Mouse (Mus musculus): ENCODE data around the gene Rpl12. TPM values are rescaled to one million over a fixed set of nuclear protein-coding genes. Genes with fewer than 3 reads are reported as not detected.
A peak's percentile ranks its signal among the peaks of the same experiment; 100 is the strongest.

The Rpl12 gene
- polyA plus RNA-seq, 1 experiment = 17.4 TPM

- Histone ChIP-seq H3K27ac (ENCODE audit: insufficient read depth, low read depth, low read length) (no peak overlapping the region), H3K4me3 (ENCODE audit: insufficient read depth, low read length) (no peak overlapping the region), H3K4me1 (ENCODE audit: control insufficient read depth, insufficient read depth, low read length) (peaks cover 7% of the 10 kb centered on the region; the same call in 1 of the 2 replicates)
- TF ChIP-seq CTCF (IDR thresholded peaks at IDR 0.05; ENCODE audit: low read depth, low read length) (no peak), POLR2A (IDR thresholded peaks at IDR 0.05; ENCODE audit: borderline replicate concordance, low read depth, low read length) (no peak)
These were observed 17.3 kb downstream of the Rpl12 start for GRCm38 (mm10) chr2:32978675-32979074.

GRCm38 (mm10) chr2:32979675-32980074 lies 18.3 kb downstream of the Rpl12 start:
- H3K4me3 ChIP-seq (ENCODE audit: insufficient read depth, low read length) = no peak overlapping the region
- TF ChIP-seq CTCF (IDR thresholded peaks at IDR 0.05; ENCODE audit: low read depth, low read length) = no peak
- no peak for TF ChIP-seq POLR2A (IDR thresholded peaks at IDR 0.05; ENCODE audit: borderline replicate concordance, low read depth, low read length)
- H3K27ac ChIP-seq (ENCODE audit: insufficient read depth, low read depth, low read length) = no peak overlapping the region
- H3K4me1 ChIP-seq (ENCODE audit: control insufficient read depth, insufficient read depth, low read length) = peaks cover 10% of the 10 kb centered on the region

- H3K27ac ChIP-seq (ENCODE audit: insufficient read depth, low read depth, low read length) = no peak overlapping the region
- peaks cover 13% of the 10 kb centered on the region for H3K4me1 ChIP-seq (ENCODE audit: control insufficient read depth, insufficient read depth, low read length)
- TF ChIP-seq POLR2A (IDR thresholded peaks at IDR 0.05; ENCODE audit: borderline replicate concordance, low read depth, low read length) (no peak), CTCF (IDR thresholded peaks at IDR 0.05; ENCODE audit: low read depth, low read length) (no peak)
These were observed 19.9 kb downstream of the Rpl12 start for GRCm38 (mm10) chr2:32981281-32981680.

GRCm38 (mm10) chr2:32981725-32982271 lies 20.4 kb downstream of the Rpl12 start, which contains the start of gene Slc2a8:
Gene Slc2a8 (minus strand): TSS chr2:32982083.
- no peak for TF ChIP-seq POLR2A (IDR thresholded peaks at IDR 0.05; ENCODE audit: borderline replicate concordance, low read depth, low read length)
- 0 out of 2 replicates have a peak, but pooled peaks have one; percentile 11 for TF ChIP-seq CTCF (IDR thresholded peaks at IDR 0.05; ENCODE audit: low read depth, low read length)
- H3K4me3 ChIP-seq (ENCODE audit: insufficient read depth, low read length) = peak within 1 kb of the TSS; percentile 80
- peak within 1 kb of the TSS; percentile 30; the same call in 1 of the 2 replicates for H3K27ac ChIP-seq (ENCODE audit: insufficient read depth, low read depth, low read length)
- H3K4me1 ChIP-seq (ENCODE audit: control insufficient read depth, insufficient read depth, low read length) = peaks cover 13% of the 10 kb centered on the region

More at GRCm38 (mm10) chr2:32981281-32981680, 19.9 kb downstream of the Rpl12 start:
- H3K4me3 ChIP-seq (ENCODE audit: insufficient read depth, low read length) = peak overlapping the region; percentile 80

- TF ChIP-seq CTCF (IDR thresholded peaks at IDR 0.05; ENCODE audit: low read depth, low read length) (no peak), POLR2A (IDR thresholded peaks at IDR 0.05; ENCODE audit: borderline replicate concordance, low read depth, low read length) (no peak)
- H3K4me1 ChIP-seq (ENCODE audit: control insufficient read depth, insufficient read depth, low read length) = peaks cover 13% of the 10 kb centered on the region
- peak overlapping the region; percentile 30; the same call in 1 of the 2 replicates for H3K27ac ChIP-seq (ENCODE audit: insufficient read depth, low read depth, low read length)
- peak overlapping the region; percentile 60 for H3K4me3 ChIP-seq (ENCODE audit: insufficient read depth, low read length)
These were observed 21.3 kb downstream of the Rpl12 start for GRCm38 (mm10) chr2:32982700-32983099.

DNA sequence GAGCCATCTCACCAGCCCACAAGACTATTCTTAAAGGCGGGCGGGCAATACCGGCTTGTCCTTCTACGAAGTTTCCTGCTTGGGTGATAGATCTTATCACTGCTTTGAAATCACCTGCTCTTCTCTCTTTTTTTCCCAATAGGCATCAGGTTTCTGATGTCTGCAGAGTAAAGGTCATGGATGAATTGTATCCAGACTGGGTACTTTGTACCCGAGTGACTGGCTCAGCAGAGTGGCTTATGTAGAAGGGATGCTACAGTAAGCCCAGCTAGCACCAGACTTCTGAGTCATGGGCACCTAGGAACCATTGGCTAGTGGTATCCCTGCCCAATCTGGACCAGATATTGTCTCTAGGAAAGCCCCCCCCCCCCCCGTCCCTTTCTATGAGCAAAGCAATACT lies 22.3 kb downstream of the Rpl12 start:
- no peak for TF ChIP-seq CTCF (IDR thresholded peaks at IDR 0.05; ENCODE audit: low read depth, low read length)
- no peak for TF ChIP-seq POLR2A (IDR thresholded peaks at IDR 0.05; ENCODE audit: borderline replicate concordance, low read depth, low read length)
- no peak overlapping the region for H3K4me3 ChIP-seq (ENCODE audit: insufficient read depth, low read length)
- peaks cover 13% of the 10 kb centered on the region for H3K4me1 ChIP-seq (ENCODE audit: control insufficient read depth, insufficient read depth, low read length)
- H3K27ac ChIP-seq (ENCODE audit: insufficient read depth, low read depth, low read length) = no peak overlapping the region

DNA sequence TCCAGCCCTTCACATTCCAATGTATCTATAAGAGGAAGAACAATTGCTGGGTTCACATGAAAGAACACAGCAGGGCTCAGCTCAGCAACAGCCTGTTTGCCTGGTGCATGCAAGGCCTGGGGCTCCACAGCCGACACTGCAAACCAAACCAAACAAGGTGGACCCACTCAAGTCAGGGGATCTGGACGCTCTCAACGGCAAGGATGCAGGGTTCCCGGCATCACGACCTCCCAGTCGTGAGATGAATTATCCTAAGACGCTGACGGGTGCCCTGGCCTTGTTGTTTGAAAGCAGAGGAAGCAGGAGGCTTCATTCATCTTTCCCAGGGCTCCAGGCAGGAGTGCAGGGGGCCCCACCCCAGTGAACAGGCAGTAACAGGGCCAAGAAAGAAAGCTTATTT lies 24.5 kb downstream of the Rpl12 start:
- Histone ChIP-seq H3K4me3 (ENCODE audit: insufficient read depth, low read length) (no peak overlapping the region), H3K4me1 (ENCODE audit: control insufficient read depth, insufficient read depth, low read length) (peaks cover 16% of the 10 kb centered on the region), H3K27ac (ENCODE audit: insufficient read depth, low read depth, low read length) (no peak overlapping the region)
- TF ChIP-seq POLR2A (IDR thresholded peaks at IDR 0.05; ENCODE audit: borderline replicate concordance, low read depth, low read length) (no peak), CTCF (IDR thresholded peaks at IDR 0.05; ENCODE audit: low read depth, low read length) (no peak)

- TF ChIP-seq CTCF (IDR thresholded peaks at IDR 0.05; ENCODE audit: low read depth, low read length) = no peak
- no peak for TF ChIP-seq POLR2A (IDR thresholded peaks at IDR 0.05; ENCODE audit: borderline replicate concordance, low read depth, low read length)
- peaks cover 28% of the 10 kb centered on the region for H3K4me1 ChIP-seq (ENCODE audit: control insufficient read depth, insufficient read depth, low read length)
- no peak overlapping the region for H3K27ac ChIP-seq (ENCODE audit: insufficient read depth, low read depth, low read length)
- H3K4me3 ChIP-seq (ENCODE audit: insufficient read depth, low read length) = no peak overlapping the region
These were observed 28.0 kb downstream of the Rpl12 start for GRCm38 (mm10) chr2:32989376-32989775.

DNA sequence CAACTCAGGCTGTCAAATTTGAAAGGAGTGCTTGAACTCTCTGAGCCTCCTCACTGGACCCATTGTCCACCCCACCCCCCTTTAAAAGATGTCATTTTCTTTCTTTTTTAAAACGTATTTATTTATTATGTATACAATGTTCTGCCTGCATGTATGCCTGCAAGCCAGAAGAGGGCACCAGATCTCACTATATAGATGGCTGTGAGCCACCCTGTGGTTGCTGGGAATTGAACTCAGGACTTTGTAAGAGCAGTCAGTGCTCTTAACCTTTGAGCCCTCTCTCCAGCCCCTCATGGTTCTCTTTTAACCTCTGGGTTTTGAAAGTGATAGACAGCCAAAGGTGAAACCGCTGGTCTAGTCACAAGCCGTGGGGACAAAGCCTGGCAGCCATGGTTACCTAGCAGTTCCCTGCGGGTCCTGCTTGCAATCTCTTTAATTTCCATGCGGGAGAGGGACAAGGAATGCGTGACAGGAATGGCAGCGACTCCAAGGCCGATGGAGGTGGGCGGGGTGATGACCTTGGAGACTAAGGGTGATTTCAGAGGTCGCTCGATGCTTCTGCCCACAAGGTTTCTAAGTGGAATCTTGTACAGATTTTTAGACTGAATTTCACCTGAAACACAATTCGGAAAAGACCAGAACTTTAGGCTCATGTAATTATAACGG lies 28.9 kb downstream of the Rpl12 start:
- peaks cover 22% of the 10 kb centered on the region for H3K4me1 ChIP-seq (ENCODE audit: control insufficient read depth, insufficient read depth, low read length)
- no peak overlapping the region for H3K27ac ChIP-seq (ENCODE audit: insufficient read depth, low read depth, low read length)
- no peak for TF ChIP-seq POLR2A (IDR thresholded peaks at IDR 0.05; ENCODE audit: borderline replicate concordance, low read depth, low read length)
- peak; percentile 43 for TF ChIP-seq CTCF (IDR thresholded peaks at IDR 0.05; ENCODE audit: low read depth, low read length)
- no peak overlapping the region for H3K4me3 ChIP-seq (ENCODE audit: insufficient read depth, low read length)

DNA sequence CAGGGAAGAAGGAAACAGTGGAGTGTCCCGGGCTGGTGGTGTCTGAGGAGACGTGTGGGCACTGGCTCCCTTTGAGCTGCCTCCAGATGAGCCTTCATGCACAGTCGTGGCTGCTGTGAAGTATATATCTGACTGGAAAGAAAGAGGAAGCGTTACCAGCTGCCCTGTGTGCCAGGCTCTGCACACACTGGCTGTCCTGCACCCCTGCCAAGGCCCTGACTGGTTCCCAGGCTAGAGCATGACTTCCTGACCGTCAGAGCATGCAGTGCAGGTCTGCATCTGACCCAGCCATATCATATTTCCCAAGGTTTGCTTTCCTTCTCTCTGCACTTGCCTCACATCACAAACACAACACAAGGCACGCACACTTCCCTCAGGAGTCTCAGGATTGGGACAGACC lies 30.8 kb downstream of the Rpl12 start:
- Histone ChIP-seq H3K4me1 (ENCODE audit: control insufficient read depth, insufficient read depth, low read length) (peaks cover 22% of the 10 kb centered on the region), H3K4me3 (ENCODE audit: insufficient read depth, low read length) (no peak overlapping the region), H3K27ac (ENCODE audit: insufficient read depth, low read depth, low read length) (peak overlapping the region; percentile 52)
- TF ChIP-seq CTCF (IDR thresholded peaks at IDR 0.05; ENCODE audit: low read depth, low read length) (no peak), POLR2A (IDR thresholded peaks at IDR 0.05; ENCODE audit: borderline replicate concordance, low read depth, low read length) (no peak)

Data from bone marrow macrophage, adult 2 months (primary cell).